ENCODE assay signal across 29 mouse cellular contexts in the genomic region with DNA sequence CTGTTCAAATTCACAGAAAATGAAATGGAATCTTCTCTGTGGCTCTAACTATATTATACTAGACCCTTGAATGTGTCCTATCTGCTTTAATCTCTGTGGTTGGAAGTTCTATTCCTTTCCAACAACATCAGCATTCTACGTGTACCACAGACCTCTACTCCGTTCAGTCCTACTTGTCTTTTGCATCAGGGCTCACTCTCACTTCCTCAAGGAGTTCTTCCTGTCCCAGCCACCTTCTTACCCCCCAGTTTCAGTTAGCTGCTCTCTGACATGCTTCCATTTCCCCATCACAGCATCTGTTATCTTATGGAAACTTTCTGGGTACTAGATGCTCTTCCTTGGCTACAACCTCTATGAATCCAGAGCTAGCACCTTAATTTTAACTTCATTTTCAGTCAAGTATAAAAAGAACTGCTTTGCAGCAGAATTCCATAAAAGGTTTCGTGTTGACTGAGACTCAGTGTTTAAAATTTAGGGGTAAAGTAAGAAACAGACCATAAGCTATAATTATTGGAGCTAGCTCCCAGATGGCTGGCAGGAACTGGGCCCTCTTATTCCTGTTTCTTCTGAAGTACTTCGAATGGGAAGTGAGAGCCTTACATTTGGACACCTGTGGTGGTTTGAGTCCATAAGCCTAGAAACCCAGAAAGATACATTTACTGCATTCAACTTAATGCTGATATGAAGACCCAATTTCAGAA. TPM values are rescaled to one million over a fixed set of nuclear protein-coding genes. Genes with fewer than 3 reads are reported as not detected.
DNase-seq lines count a peak whose midpoint lies in the region; ATAC-seq and TF ChIP-seq lines count a peak whose summit lies in the region.
"Had no signal": no experiment of that assay in that cellular context is flagged by ENCODE, and none has a peak within 500 bp of the region (broad histone marks: within the 10 kb centered on the region; RNA-seq: fewer than 3 reads in every experiment).

No protein-coding gene starts in this region.

- peak overlapping the region; percentile 62; the same call in 1 of the 2 replicates for H3K27ac ChIP-seq in olfactory bulb, adult 2 months (ENCODE audit: insufficient read depth, low read depth, low read length)
- H3K27ac ChIP-seq: hindbrain, embryonic 10.5 days; hindbrain, postnatal 0 days; layer of hippocampus, adult 2 months; liver, embryonic 14.5 days; midbrain, embryonic 13.5 days had no signal

- peak; percentile 77 for ATAC-seq in granulocyte monocyte progenitor cell, adult 5-6 weeks (replicated peaks; ENCODE audit: poor library complexity, severe bottlenecking)
- ATAC-seq: forebrain, embryonic 14.5 days; hindbrain, postnatal 0 days; intestine, embryonic 16.5 days; midbrain, embryonic 13.5 days; Patski had no signal

- no peak for TF ChIP-seq POLR2A in olfactory bulb, adult 2 months (IDR thresholded peaks at IDR 0.05; ENCODE audit: insufficient read depth, low read depth, low read length)

- no peak overlapping the region for H3K4me3 ChIP-seq in olfactory bulb, adult 2 months (ENCODE audit: insufficient read depth, low read depth, low read length)
- H3K4me3 ChIP-seq: heart, embryonic 12.5 days; hindbrain, embryonic 10.5 days; layer of hippocampus, adult 2 months; megakaryocyte, embryonic 14.5 days; midbrain, embryonic 13.5 days had no signal

- H3K4me1 ChIP-seq in olfactory bulb, adult 2 months (ENCODE audit: control insufficient read depth, insufficient read depth, low read length), result no peaks in the 10 kb centered on the region; the same call in 1 of the 2 replicates
- H3K4me1 ChIP-seq: heart, embryonic 12.5 days; hindbrain, embryonic 10.5 days; midbrain, embryonic 13.5 days had no signal

- 43% methylated on average over 4 of the region's 4 CpGs for WGBS in olfactory bulb, adult 2 months

- DNase-seq in layer of hippocampus, adult 9-11 months, result peak; percentile 23
- DNase-seq in layer of hippocampus, adult 9-10 months (ENCODE audit: low spot score), result no peak
- DNase-seq in A20 (ENCODE audit: low read depth, low spot score), result peak; percentile 73
- DNase-seq in thymus, adult 18-20 months, result no peak
- no peak for DNase-seq in gastrocnemius, postnatal 4 days (ENCODE audit: low spot score in 2 of 2)
- DNase-seq: adrenal gland, adult 2 months; cerebellum, adult 2 months; cerebellum, postnatal 36 days; gastrocnemius, postnatal 10 days; heart, adult 18-20 months; heart, postnatal 10 days; kidney, adult 9 months; kidney, postnatal 25 days; lung, embryonic 14.5 days; thymus, postnatal 36 days had no signal

- no peak for TF ChIP-seq CTCF in olfactory bulb, adult 2 months (IDR thresholded peaks at IDR 0.05; ENCODE audit: insufficient read depth, low read depth, low read length)

RNA-seq across cellular contexts. Expression of a gene that starts 50.0 kb away (rescaled TPM):
- 3.1 TPM in 1 of 2 replicates, not detected in the other for total RNA-seq in granulocyte monocyte progenitor cell, adult 5-6 weeks (2014; fragmentation: Nextera tagmentation)
- 1.5 and 1.9 TPM in 2 replicates for total RNA-seq in granulocyte monocyte progenitor cell, adult 5-6 weeks (2017)
- polyA plus RNA-seq in olfactory bulb, adult 2 months (2012; ENCODE audit: insufficient read depth, insufficient read length, low replicate concordance, missing spikeins), result not detected in 2 replicates
- 1 to 10 TPM; 1.6 to 2.0 TPM for total RNA-seq in gastrocnemius, postnatal 4 days (2021)
- total RNA-seq: adrenal gland, adult 2 months; heart, adult 18-20 months; heart, postnatal 10 days; hindbrain, postnatal 0 days; layer of hippocampus, adult 2 months; left cerebral cortex, postnatal 25 days had no signal
- polyA plus RNA-seq: adrenal gland, adult 2 months; cerebellum, adult 2 months; forebrain, embryonic 14.5 days; hindbrain, embryonic 10.5 days; hindbrain, postnatal 0 days; midbrain, embryonic 13.5 days; neural tube, embryonic 11.5 days; Patski had no signal

Comparison
In these comparisons a context has a peak if more than half of its experiments do, and no peak if none do; other contexts are left out.
1. DNase-seq: peak in layer of hippocampus, adult 9-11 months (single experiment) and A20 (single experiment); none in layer of hippocampus, adult 9-10 months (single experiment), thymus, adult 18-20 months (0 of 2) and gastrocnemius, postnatal 4 days (0 of 2).